Mouse (Mus musculus) limb, embryonic 12.5 days (tissue): ENCODE measurements at regions not wholly inside any gene's neighbourhood (a gene's known extent, or its start where the extent isn't known, plus 50 kb on each side); places are given as distances from the start of the nearest gene placed in this dataset.

Experiments
- ATAC-seq: fragments of 200-750 bp; cut with Nextera tagmentation; 2 replicates; pipeline ENCODE4 v1.8.0; 2017; ENCODE audit warnings: low read depth, moderate TSS enrichment; ENCODE audit not compliant: insufficient number of reproducible peaks, insufficient read depth, low FRiP score, low TSS enrichment
- H3K27ac ChIP-seq: fragments of 300-500 bp; sonication (generic); 2 replicates; pipeline ENCODE4 v1.5.1; 2016; ENCODE audit warnings: mild to moderate bottlenecking, moderate library complexity
- H3K27me3 ChIP-seq: fragments of 300-500 bp; sonication (generic); 2 replicates; pipeline ENCODE4 v1.6.1; 2016; ENCODE audit warnings: mild to moderate bottlenecking, moderate library complexity
- H3K36me3 ChIP-seq: fragments of 300-500 bp; sonication (generic); 2 replicates; pipeline ENCODE4 v1.6.1; 2016; ENCODE audit warnings: mild to moderate bottlenecking, moderate library complexity
- H3K4me1 ChIP-seq: fragments of 300-500 bp; sonication (generic); replicated peaks from 2 replicates; pipeline ENCODE4 v1.6.1; 2016
- H3K4me2 ChIP-seq: fragments of 300-500 bp; sonication (generic); 2 replicates; pipeline ENCODE4 v1.6.1; 2016; ENCODE audit warnings: mild to moderate bottlenecking, moderate library complexity
- H3K4me3 ChIP-seq: fragments of 300-500 bp; sonication (generic); replicated peaks from 2 replicates; pipeline ENCODE4 v1.5.1; 2016; ENCODE audit warnings: mild to moderate bottlenecking
- H3K9ac ChIP-seq: fragments of 300-500 bp; sonication (generic); replicated peaks from 2 replicates; pipeline ENCODE4 v1.6.1; 2016; ENCODE audit warnings: mild to moderate bottlenecking, moderate library complexity
- H3K9me3 ChIP-seq: fragments of 300-500 bp; sonication (generic); 2 replicates; pipeline ENCODE4 v1.6.1; 2016; ENCODE audit warnings: mild to moderate bottlenecking, moderate library complexity
- WGBS: fragments of 180-500 bp; shearing (Covaris S2); methylation state at CpG from one replicate; pipeline ENCODE4 v1.1.7; 2016; 5-methylcytosine and 5-hydroxymethylcytosine counted together

DNA sequence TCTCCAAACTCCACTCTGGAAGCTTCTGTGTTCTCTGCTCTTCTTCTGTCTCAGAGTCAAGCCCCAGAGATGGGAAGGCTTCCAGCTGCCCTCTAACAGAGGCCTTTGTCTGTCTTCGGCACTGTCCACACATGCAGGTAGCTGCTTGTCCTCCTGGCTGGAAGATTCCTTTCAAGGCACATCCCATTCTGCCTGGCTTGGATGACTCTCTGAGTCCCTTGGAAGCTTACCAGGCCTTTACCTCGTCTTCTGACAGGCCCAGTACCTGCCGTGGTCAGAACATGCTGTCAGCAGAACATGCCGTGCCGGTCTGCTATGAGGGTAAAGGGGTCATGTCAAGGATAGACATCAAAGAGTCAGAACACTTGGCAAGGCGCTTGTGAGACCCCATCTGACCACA, 181.8 kb upstream of the Nectin1 start:
- H3K4me2 ChIP-seq, result no peak overlapping the region

DNA sequence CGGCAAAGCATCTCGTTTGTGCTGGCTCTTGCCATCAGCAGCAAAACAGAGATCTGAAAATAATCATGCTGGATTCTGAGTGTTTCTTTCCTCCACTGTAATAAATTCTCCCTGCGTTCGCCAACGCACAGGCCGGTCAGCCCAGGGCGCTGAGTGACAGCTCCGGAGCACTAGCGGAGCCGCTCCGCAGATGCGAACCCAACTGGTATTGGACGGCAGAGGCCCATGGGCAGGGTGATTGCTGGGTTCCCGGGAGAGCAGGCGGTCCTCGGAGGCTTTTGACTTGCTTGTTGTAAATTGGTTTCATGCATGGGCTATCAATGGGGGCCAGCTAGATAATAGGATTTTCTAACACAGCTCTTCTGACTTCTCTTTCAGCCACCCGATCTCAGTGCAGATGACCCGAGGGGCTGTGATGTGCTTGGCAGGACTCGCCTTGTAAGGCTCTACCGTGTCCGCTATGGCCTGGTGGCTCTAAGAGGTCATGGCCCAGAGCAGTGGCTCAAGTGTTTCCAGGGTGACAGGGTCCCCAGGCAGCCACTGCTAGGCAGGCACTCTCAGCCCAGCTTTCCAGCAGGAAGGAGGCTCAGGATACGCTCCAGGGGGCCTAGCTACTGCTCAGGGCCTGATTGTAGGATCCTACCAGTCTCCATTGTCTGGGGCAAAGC, 179.4 kb upstream of the Nectin1 start:
- H3K27me3 ChIP-seq, result no peaks in the 10 kb centered on the region; the same call in 1 of the 2 replicates
- no peak overlapping the region for H3K27ac ChIP-seq
- H3K9me3 ChIP-seq, result no peaks in the 10 kb centered on the region
- H3K9ac ChIP-seq, result no peak overlapping the region
- H3K4me3 ChIP-seq, result no peak overlapping the region
- H3K36me3 ChIP-seq, result no peaks in the 10 kb centered on the region
- WGBS, result 79% methylated on average over 22 of the region's 22 CpGs
- ATAC-seq, result no peak
- peaks cover 6% of the 10 kb centered on the region for H3K4me1 ChIP-seq
- H3K4me2 ChIP-seq, result no peak overlapping the region

More for the DNA sequence above, 181.8 kb upstream of the Nectin1 start:
- H3K4me3 ChIP-seq, result no peak overlapping the region
- no peaks in the 10 kb centered on the region for H3K4me1 ChIP-seq
- H3K27ac ChIP-seq, result no peak overlapping the region
- ATAC-seq, result no peak
- H3K36me3 ChIP-seq, result no peaks in the 10 kb centered on the region
- WGBS, result 81% methylated on average over 6 of the region's 6 CpGs
- no peaks in the 10 kb centered on the region for H3K27me3 ChIP-seq
- H3K9me3 ChIP-seq, result no peaks in the 10 kb centered on the region
- no peak overlapping the region for H3K9ac ChIP-seq

DNA sequence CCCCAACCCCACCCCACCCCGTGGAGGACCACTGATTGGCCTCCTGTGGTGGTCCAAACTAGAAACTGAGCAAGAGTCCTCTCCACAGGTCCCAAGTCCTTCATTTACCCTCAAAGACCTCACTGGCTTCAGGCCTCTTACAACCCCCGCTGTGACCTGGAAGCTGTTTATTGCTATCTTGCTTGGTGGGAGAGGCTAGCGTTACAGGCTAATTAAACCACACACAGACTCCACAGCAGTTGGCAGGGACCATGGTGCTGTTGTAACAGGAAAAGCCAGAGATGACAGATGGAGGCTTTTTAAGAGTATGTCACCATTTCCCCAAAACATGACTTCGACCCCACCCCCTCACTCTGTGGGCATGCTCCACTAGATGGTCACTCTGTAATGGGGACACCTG, 174.9 kb upstream of the Nectin1 start:
- H3K36me3 ChIP-seq, result no peaks in the 10 kb centered on the region

DNA sequence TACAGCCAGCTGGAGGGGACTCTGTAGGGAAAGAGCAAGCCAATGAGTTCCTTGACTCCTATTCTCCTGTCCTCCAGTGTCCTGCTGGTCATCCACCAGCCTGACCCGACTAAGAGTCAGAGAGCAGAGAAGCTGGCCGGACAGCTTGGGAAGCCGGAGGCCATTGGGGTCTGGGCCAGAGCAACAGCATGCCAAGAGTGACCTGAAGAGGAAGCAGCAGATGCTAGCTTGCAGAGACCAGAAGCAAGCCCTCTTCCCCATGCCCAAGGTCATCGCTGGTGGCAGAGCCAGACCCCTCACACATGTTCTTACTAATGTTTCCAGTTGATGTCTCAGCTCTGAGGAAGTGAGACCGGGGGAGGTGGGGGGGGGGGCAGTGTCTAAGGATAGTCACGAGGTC, 172.7 kb upstream of the Nectin1 start:
- WGBS, result 82% methylated on average over 6 of the region's 6 CpGs
- ATAC-seq, result no peak

More for the DNA sequence above, 174.9 kb upstream of the Nectin1 start:
- no peak for ATAC-seq
- no peaks in the 10 kb centered on the region for H3K9me3 ChIP-seq
- H3K4me3 ChIP-seq, result no peak overlapping the region
- H3K27ac ChIP-seq, result no peak overlapping the region
- 15% methylated on average over 4 of the region's 4 CpGs for WGBS
- peaks cover 5% of the 10 kb centered on the region for H3K27me3 ChIP-seq
- no peak overlapping the region for H3K9ac ChIP-seq
- H3K4me1 ChIP-seq, result peaks cover 6% of the 10 kb centered on the region
- no peak overlapping the region for H3K4me2 ChIP-seq

DNA sequence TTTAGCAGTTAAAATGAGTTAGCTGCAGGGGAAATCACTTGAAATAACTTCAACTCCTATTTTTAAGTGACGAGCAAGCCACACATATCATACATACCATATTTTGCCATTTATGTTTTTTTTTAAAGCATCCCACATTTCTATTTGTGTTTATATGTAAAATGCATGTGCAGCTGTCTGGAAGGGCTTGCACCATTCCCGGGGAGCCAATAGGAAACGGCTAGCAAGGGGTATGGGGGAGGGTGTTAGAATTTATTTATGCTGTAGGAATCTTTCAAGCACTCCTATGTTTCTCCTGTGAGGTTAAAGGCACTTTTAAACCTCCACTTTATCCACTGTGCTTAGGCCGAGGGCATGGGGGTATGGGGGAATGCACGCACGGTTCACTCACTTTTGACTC, 168.1 kb upstream of the Nectin1 start:
- Histone ChIP-seq H3K4me3 (no peak overlapping the region), H3K27me3 (no peaks in the 10 kb centered on the region; the same call in 1 of the 2 replicates), H3K4me1 (no peaks in the 10 kb centered on the region), H3K36me3 (no peaks in the 10 kb centered on the region), H3K4me2 (no peak overlapping the region), H3K9ac (no peak overlapping the region), H3K27ac (no peak overlapping the region), H3K9me3 (no peaks in the 10 kb centered on the region)
- ATAC-seq, result no peak
- 86% methylated on average over 6 of the region's 6 CpGs for WGBS

More for the DNA sequence above, 172.7 kb upstream of the Nectin1 start:
- H3K27me3 ChIP-seq, result peaks cover 5% of the 10 kb centered on the region
- H3K4me3 ChIP-seq, result no peak overlapping the region
- no peaks in the 10 kb centered on the region for H3K9me3 ChIP-seq
- no peak overlapping the region for H3K4me2 ChIP-seq
- no peak overlapping the region for H3K9ac ChIP-seq
- peaks cover 6% of the 10 kb centered on the region for H3K4me1 ChIP-seq
- H3K36me3 ChIP-seq, result no peaks in the 10 kb centered on the region
- no peak overlapping the region for H3K27ac ChIP-seq

DNA sequence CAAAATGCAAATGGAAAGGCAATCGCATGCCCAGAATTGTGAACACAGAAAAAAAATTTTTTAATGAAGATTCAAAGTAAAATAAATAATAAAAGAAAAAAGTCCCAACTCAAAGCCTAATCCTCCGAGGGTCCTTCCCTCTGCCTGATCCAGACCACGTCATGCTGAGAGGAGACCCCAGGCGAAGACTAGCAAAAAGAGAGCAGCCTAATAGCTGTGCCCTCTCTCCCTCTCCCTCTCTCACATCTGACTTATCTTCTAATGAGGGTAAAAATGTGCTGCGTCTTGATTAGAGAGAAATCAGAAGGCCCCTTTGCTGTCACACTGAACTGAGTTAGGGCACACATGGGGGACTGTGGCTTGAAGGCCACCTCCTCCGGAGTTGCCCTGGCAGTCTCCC, 163.1 kb upstream of the Nectin1 start:
- Histone ChIP-seq H3K9ac (no peak overlapping the region), H3K36me3 (no peaks in the 10 kb centered on the region), H3K4me3 (no peak overlapping the region), H3K4me1 (no peaks in the 10 kb centered on the region), H3K9me3 (no peaks in the 10 kb centered on the region), H3K27me3 (no peaks in the 10 kb centered on the region; the same call in 1 of the 2 replicates), H3K4me2 (no peak overlapping the region), H3K27ac (no peak overlapping the region)
- ATAC-seq, result no peak
- 57% methylated on average over 6 of the region's 6 CpGs for WGBS

DNA sequence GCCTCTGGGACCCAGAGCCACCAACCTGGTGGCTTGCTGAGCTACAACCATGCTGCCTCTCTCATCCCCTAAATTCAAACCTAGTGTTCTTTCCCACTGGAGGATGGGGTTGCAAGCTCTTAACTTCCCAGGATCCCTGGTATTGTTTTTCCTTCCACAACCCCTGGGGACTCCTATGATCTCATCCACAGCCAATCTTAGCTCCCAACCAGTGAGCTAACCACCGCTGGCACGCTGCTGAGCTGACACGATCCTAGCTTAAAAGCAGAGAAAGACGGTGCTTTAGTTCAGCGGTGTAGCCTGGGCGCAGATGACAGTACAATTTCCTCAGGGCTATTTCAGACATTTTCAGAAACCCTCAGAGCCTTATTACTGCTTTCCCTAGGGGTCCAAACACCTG, 158.2 kb upstream of the Nectin1 start:
- 69% methylated on average over 6 of the region's 6 CpGs for WGBS
- H3K9ac ChIP-seq, result no peak overlapping the region
- H3K36me3 ChIP-seq, result no peaks in the 10 kb centered on the region
- H3K4me1 ChIP-seq, result no peaks in the 10 kb centered on the region
- no peaks in the 10 kb centered on the region for H3K27me3 ChIP-seq
- no peak overlapping the region for H3K4me2 ChIP-seq
- no peak overlapping the region for H3K4me3 ChIP-seq
- ATAC-seq, result no peak
- H3K9me3 ChIP-seq, result no peaks in the 10 kb centered on the region
- H3K27ac ChIP-seq, result no peak overlapping the region

DNA sequence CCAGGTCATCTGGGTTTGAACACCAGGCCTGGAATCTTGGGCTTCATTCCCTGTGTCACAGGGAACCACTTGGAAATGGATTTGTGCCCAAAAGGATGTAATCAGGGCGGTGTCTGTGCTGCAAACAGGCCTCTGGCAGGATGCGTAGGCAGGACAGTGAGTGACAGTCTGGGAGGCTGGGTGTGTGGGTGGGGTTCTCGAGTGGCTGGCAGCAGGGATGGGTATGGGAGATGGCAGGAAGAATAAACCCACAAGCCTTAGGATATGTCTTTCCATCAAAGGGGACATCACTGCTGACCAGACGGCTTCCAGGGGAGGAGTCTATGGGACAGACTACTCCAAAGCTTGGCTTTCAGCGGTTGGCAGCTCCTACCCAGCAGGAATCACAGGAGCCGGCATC, 150.5 kb upstream of the Nectin1 start:
- H3K36me3 ChIP-seq, result no peaks in the 10 kb centered on the region
- no peak overlapping the region for H3K4me2 ChIP-seq
- WGBS, result 81% methylated on average over 6 of the region's 6 CpGs
- H3K4me1 ChIP-seq, result no peaks in the 10 kb centered on the region
- no peak overlapping the region for H3K9ac ChIP-seq
- no peaks in the 10 kb centered on the region for H3K27me3 ChIP-seq
- H3K4me3 ChIP-seq, result no peak overlapping the region
- ATAC-seq, result no peak
- no peak overlapping the region for H3K27ac ChIP-seq
- no peaks in the 10 kb centered on the region for H3K9me3 ChIP-seq

DNA sequence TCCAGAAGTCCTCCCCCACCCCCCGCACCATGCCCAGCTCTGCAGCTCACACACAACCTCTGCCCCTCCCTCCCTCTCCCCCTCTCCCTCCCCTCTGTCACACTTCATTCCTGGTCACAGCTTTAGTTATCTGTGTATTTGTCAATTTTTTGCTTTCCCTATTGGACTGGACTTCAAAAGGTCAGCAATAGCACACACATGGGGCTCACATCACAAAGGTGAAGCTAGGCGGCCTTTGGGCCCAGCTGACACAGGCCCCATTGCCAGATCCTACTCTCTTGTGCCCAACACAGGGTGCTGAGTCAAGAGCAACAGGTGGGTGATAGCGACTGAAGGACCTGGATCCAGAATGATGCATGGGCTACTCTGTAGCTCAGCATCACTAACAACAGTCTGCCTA, 149.0 kb upstream of the Nectin1 start:
- Histone ChIP-seq H3K9ac (no peak overlapping the region), H3K27ac (no peak overlapping the region), H3K36me3 (no peaks in the 10 kb centered on the region), H3K4me3 (no peak overlapping the region), H3K4me1 (no peaks in the 10 kb centered on the region), H3K27me3 (peaks cover 4% of the 10 kb centered on the region; the same call in 1 of the 2 replicates), H3K4me2 (no peak overlapping the region), H3K9me3 (no peaks in the 10 kb centered on the region)
- 69% methylated on average over 3 of the region's 3 CpGs for WGBS
- no peak for ATAC-seq

DNA sequence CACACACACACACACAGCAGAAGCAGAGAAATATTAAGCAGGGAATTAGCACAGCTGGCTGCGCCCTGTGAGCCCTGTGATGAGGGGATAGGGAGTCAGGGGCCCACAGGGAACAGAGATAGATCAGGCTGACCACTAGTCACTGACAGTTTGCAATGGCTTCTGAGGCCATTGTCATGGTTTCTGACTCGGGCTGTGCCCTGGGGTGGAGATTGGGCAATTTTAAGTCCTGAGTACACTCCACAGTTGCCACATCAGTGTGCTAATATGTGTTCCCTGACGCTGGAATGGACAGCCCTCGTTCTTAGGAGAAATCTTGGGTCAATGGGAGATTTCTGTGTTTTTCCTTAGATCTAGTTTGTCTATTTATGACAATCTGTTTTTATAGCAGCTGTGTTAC, 148.3 kb upstream of the Nectin1 start:
- Histone ChIP-seq H3K4me2 (no peak overlapping the region), H3K4me1 (no peaks in the 10 kb centered on the region), H3K27ac (no peak overlapping the region), H3K27me3 (peaks cover 4% of the 10 kb centered on the region; the same call in 1 of the 2 replicates), H3K9me3 (no peaks in the 10 kb centered on the region), H3K36me3 (no peaks in the 10 kb centered on the region), H3K9ac (no peak overlapping the region), H3K4me3 (no peak overlapping the region)
- WGBS, result 76% methylated on average over 4 of the region's 4 CpGs
- ATAC-seq, result no peak

DNA sequence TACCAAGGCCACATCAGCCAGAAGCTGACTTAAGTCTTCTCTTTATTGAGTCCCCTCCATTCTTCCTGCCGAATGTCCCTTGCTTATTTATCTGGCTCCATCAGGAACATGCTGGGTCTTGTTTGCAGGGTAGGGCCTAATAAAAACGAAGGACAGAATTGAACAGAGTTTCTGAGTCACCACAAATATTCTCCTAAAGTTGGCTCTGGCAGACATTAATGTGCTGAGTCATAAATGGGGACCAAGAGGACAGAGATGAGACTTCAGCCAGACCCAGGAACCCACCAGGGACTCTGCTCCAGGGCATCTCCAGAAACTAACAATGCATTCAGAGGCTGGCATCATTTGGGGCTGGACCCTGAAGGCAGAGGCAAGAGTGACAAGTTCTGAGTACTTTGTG, 143.4 kb upstream of the Nectin1 start:
- peaks cover 4% of the 10 kb centered on the region; the same call in 1 of the 2 replicates for H3K27me3 ChIP-seq
- WGBS, result 66% methylated on average over 2 of the region's 2 CpGs
- no peak overlapping the region for H3K27ac ChIP-seq
- ATAC-seq, result no peak
- no peaks in the 10 kb centered on the region for H3K9me3 ChIP-seq
- H3K4me1 ChIP-seq, result no peaks in the 10 kb centered on the region
- H3K36me3 ChIP-seq, result no peaks in the 10 kb centered on the region
- no peak overlapping the region for H3K4me2 ChIP-seq
- H3K9ac ChIP-seq, result no peak overlapping the region
- no peak overlapping the region for H3K4me3 ChIP-seq

DNA sequence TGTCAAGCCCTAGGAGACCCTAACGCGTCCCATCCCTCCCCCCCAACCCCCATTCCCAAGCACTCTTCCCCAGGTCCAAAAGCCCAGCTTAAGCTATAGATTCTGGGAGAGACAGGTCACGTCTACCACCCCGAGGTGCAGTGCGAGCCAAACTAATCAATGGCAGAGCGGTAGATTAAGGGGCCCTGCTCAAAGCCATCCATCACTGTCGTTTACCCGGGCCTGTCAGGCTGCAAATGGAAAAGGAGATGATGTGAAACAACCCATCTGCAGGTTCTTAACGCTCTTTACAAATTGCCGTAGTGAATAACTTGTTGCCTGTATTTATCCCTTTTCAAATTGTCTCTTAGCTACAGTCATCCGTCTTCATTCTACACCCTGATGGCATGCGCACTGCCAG, 126.2 kb upstream of the Nectin1 start:
- H3K4me2 ChIP-seq, result no peak overlapping the region
- H3K4me1 ChIP-seq, result no peaks in the 10 kb centered on the region
- no peak overlapping the region for H3K27ac ChIP-seq
- H3K9ac ChIP-seq, result no peak overlapping the region
- H3K9me3 ChIP-seq, result no peaks in the 10 kb centered on the region
- H3K27me3 ChIP-seq, result peaks cover 13% of the 10 kb centered on the region; the same call in 1 of the 2 replicates
- WGBS, result 11% methylated on average over 12 of the region's 12 CpGs
- H3K4me3 ChIP-seq, result no peak overlapping the region
- H3K36me3 ChIP-seq, result no peaks in the 10 kb centered on the region
- ATAC-seq, result no peak
